Mouse (Mus musculus) cerebellum, adult 2 months (tissue): ENCODE results near the gene Aff1.

ENCODE experiments used
- CTCF ChIP-seq: fragments of 200-500 bp; IDR thresholded peaks from 2 replicates; pipeline ENCODE4 v1.5.1; 2011; ENCODE audit warnings: low read depth, mild to moderate bottlenecking, control low read depth, low read length, moderate library complexity, borderline replicate concordance; ENCODE audit not compliant: insufficient read depth
- POLR2A ChIP-seq: fragments of 200-500 bp; IDR thresholded peaks from 2 replicates; pipeline ENCODE4 v1.6.1; 2011; ENCODE audit warnings: low read length, control low read depth, borderline replicate concordance; ENCODE audit not compliant: insufficient read depth

GRCm38 (mm10) chr5:103800009-103800408, 107.8 kb downstream of the Aff1 start:
- TF ChIP-seq CTCF: no peak
- no peak for TF ChIP-seq POLR2A
